Mouse (Mus musculus) 3T3-L1 (cell line): Measurements from ENCODE around the gene Coa3.

Experiments
- DNase-seq: peaks from one replicate; pipeline ENCODE4 v3.0.0-alpha.2; 2015; ENCODE audit warnings: low read depth, low spot score

Coa3 gene

DNA sequence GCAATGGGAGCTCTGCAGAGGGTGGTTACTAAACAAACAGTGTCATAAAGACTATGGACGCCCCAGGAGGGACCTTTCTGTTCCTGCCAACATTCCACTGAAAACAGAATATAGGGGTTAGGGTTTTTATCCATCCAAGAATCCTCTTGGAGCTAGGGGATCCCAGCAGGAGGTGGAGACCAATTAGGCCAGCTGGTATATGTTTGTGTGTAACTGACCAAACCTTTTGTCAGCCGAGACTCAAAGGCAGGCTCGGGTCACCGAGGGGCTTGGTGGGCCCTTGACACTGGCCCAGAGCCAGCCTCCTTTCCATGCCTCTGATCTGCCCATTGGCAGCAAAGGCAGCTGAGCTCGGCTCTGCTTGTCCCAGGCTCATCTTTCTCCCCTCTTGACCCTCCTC lies 4.0 kb upstream of the Coa3 start:
- no peak for DNase-seq

DNA sequence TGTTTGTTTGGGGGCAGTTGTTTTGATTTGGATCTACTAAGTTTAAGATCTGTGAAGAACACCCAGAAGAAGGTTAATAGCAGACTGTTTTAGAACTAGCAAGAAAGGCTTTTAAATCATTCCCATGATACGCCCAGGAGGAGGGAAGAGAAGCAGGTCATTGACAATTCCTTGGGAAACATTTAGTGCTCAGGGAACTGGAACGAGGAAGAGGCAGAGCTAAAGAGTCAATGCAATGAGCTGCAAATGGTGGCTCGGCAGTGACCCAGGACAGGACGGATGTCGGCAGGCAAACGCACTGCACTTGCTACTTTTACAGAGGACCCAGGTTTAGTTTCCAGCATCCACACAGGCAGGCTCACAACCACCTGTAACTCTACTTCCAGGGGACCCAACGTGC lies 1.9 kb upstream of the Coa3 start:
- DNase-seq: no peak

DNA sequence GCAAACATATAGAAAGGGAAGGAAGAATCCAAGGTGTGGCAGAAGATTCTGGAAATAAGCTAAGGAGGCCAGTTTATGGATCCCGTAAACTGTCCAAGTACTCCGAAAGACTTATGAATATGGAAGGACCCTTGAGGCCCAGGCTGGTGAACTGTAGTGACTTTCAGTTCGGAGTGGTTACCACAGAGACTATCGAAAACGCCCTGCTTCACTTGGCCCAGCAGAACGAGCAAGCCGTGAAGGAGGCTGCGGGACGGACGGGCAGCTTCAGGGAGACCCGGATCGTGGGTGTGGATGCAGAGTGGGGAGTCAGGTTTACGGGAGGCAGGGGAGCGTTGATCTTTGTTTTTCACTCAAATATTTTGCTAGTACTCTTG lies 267 bp upstream of the Coa3 start:
- DNase-seq: no peak

DNA sequence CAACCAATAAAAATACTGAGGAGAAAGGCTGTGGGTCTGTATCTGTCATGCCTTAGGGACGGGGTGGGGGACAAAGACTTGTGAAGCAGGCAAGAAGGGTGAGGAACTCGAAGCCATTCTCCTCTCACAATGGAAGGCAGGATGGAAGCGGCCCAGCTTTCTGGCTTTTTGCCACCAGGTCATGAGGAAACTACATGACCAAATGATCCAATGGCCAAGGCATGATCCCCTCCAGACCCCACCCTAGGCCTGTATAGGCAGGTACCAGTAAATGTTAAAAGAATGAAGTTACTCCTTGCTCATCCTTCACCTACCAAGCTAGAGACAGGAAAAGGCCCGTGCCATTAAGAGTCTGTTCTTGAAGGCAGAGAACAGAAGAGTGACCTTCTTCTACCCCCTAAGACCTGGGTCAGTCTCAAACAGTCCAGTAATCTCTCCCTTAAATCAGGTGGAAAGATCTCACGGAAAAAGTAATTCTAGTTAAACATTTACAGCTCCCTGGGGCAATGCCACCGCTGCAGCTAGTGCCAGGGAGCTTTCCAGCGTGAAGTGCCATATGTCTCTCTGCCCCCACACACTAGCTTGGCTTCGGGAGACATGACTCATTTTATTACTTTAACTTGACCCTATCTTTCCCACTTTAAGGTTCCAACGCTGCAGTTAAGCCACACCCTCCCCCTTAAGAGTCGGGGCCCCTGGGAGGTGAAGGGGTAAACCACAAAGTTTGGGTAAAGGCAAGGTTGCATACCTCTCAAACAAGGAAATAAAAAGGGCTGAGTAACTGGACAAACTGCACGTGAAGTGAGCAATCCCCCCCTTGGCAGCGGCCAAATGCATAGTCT lies 1.3 kb downstream of the Coa3 start:
- peak; percentile 89 for DNase-seq

DNA sequence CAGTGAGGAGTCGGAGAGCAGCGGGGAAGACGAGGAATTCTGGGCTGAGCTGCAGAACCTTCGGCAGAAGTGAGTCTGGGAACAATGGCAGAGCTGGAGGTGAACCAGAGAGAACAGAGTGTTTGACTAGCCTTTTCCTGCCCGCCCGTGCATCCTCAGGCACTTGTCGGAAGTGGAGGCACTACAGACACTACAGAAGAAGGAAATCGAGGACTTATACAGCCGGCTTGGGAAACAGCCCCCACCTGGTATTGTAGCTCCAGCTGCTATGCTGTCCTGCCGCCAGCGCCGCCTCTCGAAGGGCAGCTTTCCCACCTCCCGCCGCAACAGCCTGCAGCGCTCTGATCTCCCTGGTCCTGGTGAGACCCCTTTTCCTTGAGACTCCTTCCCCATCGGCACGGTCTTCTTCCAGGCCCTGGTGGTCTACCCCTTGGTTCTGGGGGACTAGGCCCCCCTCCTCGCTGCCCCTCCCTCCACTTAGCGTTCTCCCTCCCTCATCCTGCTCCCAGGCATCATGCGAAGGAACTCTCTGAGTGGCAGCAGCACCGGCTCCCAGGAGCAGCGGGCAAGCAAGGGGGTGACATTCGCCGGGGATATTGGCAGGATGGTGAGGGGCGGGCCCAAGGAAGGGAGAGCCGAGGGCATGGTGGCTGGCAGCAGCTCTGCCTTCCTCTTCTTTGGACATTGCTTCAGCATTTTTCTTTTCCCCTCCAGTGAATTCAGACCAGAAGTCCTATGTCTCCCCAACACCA lies 2.4 kb downstream of the Coa3 start:
- DNase-seq: no peak

DNA sequence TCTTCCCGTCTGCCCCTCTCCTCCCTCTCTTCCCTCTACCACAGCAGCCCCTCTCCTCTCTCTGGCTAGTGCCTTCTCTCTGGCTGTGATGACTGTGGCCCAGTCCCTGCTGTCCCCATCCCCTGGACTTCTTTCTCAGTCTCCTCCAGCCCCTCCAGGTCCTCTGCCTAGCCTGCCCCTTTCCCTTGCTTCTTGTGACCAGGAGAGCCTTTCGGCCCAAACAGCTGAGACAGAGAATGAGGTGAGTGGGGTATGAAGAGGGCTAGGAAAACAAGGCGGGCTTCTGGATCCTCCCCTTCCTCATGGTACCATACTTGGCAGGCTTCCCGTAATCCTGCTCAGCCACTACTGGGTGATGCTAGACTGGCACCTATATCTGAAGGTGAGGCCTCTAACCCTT lies 3.6 kb downstream of the Coa3 start:
- no peak for DNase-seq

DNA sequence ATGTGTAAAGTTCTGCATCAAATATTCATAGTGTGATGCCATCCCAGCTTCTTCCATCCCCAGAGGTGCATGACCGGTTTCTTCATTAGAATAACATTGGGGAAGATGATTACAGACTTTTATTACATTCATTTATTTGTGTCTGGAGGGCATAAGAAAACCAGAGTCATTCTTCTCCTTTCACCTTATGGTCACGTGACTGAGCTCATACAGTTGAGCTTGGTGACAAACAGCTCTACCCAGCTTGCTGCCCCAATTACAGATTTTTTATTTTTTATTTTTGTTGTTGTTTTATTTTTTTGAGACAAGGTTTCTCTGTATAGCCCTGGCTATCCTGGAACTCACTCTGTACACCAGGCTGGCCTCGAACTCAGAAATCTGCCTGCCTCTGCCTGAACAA lies 6.5 kb downstream of the Coa3 start:
- DNase-seq: no peak

DNA sequence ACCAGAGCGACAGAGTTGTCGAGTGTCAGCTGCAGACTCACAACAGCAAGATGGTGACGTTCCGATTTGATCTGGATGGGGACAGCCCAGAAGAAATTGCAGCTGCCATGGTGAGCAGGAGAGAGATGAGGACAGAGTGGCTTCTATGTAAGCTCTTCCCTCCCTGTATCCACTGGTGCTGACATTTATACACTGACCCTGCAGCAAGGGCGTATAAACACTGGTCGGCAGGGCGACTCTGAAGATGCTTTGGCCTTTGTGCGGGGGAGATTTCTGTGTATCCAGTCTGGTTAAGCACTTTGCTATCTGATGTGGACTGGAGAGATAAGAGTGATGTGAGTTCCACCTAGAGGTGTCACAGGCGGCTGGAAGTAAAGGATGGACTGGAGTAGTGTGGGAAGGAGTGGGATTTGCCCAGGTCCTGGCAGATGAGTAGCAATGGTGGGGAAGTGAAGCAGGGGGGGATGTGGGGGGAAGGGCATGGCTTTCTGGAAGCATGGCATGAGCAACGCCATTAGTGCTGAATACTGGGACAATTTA lies 9.3 kb downstream of the Coa3 start:
- no peak for DNase-seq

DNA sequence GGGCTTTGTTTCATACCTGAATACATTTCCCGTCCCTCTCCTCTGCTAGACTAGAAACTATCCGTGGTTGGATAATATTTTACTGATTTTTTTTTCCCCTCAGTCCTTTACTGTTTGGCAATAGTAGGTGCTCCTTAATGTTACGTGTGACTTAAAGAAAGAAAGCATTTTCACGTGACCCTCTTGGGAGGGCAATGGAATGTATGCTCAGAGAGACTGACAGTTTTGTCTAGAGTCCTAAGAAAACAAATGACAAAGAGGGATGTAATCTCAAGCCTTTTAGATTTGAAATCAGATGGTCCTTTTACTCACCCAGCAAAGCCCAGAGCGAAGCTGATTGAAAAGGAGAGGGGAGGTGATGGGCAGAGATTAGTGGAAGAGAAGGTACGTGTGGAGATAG lies 13.0 kb downstream of the Coa3 start:
- DNase-seq: no peak

DNA sequence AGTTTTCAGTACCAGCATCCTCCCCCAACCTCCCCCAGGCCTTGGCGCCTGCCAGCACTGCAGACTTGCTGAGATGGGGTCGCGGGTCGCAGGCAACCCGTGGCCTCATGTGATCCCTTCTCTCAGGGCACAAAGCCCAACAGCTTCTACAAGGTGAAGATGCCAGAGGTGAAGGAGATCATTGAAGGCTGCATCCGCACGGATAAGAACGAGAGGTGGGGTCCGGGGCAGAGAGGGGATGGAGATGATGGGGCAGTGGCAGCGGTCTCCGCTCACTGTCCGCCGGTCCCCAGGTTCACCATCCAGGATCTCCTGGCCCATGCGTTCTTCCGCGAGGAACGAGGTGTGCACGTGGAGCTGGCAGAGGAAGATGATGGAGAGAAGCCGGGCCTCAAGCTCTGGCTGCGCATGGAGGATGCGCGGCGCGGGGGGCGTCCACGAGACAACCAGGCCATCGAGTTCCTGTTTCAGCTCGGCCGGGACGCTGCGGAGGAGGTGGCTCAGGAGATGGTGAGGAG lies 13.9 kb downstream of the Coa3 start:
- DNase-seq: no peak

DNA sequence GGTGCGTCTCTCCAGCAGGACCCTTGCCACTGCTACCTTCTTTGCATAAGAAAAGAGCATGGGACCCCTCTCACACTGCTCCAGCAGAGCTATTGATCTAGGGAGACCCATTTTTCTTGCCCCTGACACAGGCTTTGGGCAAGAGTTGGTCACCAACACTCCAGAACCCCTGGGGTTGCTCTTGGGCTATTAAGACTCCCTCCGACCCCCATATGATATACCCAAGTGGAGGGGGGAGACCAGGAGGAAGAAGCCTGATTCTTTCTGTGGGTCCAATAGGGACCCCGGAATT lies 15.0 kb downstream of the Coa3 start:
- DNase-seq: no peak

DNA sequence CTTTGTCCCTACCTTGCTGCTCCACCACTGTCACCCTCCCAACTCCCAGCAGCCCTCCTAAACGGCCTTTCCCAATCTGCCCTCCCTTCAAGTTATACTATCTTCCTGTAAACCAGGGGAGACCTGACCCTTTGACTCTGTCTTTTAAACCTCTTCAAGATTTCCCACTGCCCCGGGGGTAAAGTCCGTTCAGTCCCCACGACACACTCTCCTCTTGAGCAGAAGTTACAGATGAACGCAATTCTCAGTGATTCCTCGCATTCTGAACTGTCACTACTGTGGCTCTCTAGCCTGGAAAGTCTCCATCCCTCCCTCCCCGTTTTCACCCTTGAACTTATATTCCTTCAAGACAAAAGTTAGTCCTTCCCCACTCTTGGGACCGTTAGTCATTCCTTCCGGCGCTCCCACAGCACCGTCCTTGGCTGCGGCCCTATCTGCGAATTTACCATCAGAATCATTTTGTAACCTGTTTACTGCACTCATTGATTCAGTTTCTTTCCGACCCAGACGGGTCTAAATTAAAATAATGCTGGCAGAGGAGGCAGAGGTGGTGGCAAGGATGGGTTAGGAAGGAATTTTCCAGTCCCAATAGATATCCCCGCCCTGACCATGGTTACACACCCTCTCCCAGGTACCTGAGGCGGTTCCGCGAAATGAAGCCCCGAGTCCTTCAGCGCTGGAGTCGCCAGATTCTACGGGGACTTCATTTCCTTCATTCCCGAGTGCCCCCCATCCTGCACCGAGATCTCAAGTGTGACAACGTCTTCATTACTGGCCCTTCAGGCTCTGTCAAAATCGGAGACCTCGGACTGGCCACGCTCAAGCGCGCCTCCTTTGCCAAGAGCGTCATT lies 15.6 kb downstream of the Coa3 start:
- DNase-seq: no peak

DNA sequence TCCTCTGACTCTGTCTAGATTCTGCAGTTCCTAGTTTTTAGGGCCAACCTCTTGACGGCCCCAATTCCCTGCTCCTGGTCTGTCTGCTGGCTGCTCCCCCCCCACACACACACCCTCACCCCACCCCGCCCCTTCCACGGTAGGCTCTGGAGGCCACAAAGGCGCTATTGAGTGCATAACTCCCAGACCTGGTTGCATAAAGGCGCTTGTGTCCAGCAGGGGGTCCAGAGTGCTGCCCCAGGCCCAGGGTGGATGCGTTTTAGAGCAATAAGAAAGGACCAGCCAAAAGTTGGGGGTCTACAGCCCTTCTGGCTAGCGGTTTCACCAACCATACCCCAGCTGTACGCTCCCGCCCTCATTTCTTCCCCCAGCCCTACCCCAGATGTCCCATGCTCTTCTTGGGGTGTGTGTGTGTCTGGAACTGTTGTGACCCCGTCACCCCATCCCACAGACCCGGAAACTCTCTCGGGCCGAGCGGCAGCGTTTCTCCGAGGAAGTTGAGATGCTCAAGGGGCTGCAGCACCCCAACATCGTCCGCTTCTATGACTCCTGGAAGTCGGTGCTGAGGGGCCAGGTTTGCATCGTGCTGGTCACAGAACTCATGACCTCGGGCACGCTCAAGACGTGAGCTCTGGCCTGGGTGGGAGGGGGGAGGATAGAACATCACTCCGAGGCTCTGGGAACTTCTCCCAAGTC lies 16.5 kb downstream of the Coa3 start:
- DNase-seq: no peak

DNA sequence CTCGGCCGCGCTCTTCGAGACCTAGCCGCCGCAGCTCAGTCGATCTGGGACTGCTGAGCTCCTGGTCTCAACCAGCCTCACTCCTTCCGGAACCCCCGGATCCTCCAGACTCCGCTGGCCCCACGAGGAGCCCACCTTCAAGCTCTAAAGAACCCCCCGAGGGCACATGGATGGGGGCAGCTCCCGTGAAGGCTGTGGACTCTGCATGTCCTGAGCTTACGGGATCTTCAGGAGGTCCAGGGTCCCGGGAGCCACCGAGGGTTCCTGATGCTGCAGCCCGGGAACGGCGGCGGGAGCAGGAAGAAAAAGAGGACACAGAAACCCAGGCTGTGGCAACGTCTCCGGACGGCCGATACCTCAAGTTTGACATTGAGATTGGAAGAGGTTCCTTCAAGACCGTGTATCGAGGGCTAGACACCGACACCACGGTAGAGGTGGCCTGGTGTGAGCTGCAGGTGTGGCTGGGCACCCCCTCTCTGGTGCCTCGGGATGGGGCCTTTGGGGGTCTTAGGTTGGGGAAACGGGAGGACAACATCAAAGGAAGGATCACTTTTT lies 18.0 kb downstream of the Coa3 start:
- no peak for DNase-seq

DNA sequence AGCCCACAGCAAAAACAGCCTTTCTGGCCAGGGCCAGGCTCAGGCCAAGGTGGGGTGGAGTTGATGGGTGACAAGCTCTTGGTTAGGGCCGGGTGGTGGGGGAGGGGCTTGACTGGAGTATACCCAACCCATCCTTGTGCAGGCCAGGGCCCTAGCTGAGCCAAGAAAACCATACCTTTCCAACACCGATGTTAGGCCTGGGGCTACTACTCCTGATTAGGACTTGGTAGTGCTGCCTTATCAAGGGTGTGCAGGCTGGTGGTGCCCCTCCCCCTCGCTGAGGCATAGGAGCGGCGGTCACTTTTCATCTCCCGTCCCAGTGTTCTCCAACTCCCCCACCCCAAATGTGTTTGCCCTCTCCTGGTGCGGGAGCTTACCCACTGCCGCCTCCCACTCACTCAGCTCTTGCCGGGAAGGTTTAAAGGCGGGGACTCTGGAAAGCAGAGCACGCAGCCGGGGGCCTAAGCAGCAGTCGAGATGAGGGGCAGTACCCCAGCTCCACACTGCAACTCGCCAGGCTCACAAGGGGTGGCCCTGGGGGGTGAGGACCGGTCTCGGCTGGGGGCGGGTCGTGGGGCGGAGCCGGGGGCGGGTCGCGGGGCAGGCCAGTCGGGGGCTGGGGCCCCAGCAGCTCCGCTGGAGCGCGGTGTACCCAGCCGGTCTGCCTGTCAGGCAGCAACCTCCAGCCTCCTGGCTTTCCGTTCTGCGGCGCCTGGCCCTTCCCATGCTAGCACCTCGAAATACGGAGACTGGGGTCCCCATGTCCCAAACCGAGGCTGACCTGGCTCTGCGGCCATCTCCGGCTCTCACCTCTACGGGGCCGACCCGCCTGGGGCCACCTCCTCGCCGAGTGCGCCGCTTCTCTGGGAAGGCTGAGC lies 18.7 kb downstream of the Coa3 start, which contains the start of gene Wnk4:
Gene Wnk4 (plus strand): TSS at position 620 of the 878 bp plus-strand sequence.
- DNase-seq: peak; percentile 58

DNA sequence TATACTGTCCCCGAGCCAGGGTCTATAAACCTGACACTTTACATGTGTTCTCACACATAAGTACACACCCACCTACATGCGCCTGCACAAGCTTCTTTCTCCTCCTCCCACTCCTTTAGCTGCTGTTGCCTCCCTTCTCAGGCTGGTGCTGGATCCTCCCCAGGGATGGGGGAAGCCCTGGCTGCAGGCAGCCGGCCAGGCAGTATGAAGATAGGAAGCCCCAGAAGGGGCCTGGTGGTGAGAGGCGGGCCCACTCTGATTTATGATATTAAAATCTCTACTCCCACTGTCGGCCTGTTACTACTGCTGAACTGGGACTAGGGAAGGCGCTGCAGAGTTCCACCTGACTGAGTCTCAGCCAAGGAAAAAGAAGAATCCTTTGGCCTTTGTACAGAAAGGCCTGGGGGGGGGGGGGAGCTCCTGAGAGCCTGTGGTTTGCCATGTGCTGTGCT lies 19.6 kb downstream of the Coa3 start:
- DNase-seq: peak; percentile 77

DNA sequence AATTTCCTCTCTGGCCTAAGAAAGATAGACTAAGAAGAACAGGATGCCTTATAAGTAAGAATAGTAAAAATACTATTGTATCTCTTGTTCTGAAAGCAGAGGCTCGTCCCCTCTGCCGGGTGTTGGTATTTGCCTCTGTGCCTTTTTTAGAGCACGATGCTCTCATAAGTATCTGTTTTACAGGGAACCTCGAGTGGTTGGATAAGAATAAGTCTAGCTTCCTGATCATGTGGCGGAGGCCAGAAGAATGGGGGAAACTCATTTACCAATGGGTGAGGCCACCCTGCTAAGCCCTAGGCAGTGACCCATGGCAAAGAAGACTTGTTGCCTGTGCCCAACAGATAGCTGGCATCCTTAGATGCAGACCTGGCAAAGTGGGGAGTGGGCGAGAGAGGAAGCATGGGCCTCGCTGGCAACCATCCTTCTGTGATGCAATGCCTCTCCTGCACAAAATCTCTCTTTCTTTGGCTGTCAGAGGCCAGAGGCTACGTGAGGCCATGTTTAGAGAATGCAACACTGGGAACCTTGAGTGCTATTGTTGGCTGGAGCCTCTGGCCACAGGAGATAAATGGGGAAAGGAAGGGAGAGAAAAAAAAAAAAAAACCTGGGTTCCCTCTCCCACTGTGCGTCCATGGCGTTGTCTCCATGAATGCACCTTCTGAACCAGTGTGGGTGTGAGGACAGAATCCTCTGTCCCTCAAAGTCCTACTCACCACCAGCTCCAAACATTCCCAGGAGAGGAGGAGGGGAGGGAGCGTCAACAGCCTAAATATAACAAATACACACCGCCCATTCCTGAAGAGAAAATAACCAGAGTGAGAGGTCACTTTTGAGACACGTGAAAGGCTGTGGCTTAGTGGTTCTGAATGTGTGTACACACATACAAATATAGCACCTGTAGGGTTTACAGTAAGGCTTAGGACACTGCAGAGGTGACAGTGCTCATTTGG lies 22.8 kb downstream of the Coa3 start:
- DNase-seq: no peak

DNA sequence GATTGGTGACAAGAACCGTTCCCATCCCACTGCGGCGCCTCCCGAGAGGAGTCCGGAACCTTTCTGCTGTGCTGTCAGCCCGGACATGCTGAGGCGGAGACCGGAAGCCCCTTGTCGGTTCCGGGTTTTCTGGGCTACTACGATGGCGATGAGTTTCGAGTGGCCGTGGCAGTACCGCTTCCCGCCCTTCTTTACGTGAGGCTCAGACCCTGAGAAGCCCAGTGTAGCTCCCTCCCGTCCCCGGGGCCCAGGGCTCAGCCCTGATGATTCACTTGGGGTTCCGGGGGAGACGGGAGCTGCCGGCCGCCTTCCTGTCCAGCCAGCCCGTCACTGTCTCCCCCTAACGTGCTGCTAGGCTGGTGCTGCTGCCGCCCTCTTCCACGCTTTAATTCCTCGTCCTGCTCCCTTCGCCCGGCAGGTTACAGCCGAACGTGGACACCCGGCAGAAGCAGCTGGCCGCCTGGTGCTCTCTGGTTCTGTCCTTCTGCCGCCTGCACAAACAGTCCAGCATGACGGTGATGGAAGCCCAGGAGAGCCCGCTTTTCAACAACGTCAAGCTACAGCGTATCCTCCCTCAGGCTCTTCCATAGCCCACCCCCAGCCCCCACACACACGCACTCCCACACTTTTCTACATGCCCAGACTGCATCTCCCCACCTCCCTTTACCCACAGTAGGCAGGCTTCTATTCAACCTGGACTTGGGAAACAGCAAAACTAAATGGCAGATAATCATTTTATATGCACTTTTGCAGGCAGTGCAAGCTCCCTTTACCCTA lies 25.1 kb downstream of the Coa3 start, which contains the start of gene Vps25:
Gene Vps25 (plus strand): TSS at position 95 of the 777 bp plus-strand sequence.
- DNase-seq: peak; percentile 90
